Comparison of ENCODE assay signal across 9 mouse cellular contexts in the genomic region with DNA sequence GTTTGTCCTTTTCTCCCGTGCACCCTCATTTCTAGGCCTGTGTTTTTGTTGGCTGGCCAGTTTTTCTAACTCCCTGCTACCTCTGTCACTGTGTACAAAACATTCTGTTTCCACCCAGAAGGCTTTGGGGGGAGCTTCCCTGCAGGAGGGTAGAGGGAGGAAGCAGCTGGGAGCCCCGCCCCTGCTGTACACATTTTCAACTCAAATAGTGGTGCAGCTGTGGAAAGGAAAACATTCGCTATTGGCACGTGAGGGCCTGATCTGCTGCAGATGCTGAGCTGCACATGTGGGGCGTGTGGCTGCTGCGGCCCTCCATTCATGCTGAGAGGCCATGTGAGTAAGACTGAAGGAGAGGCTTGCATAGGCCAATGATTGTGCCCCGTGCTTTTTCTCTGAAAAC.
DNase-seq lines count a peak whose midpoint lies in the region; ATAC-seq and TF ChIP-seq lines count a peak whose summit lies in the region.
"Had no signal": no experiment of that assay in that cellular context is flagged by ENCODE, and none has a peak within 500 bp of the region (broad histone marks: within the 10 kb centered on the region; RNA-seq: fewer than 3 reads in every experiment).

No protein-coding gene starts in this region.

- WGBS in kidney, embryonic 14.5 days: 54% methylated on average over 7 of the region's 7 CpGs
- WGBS in kidney, adult 2 months: 52% methylated on average over 7 of the region's 7 CpGs
- whole genome bisulfite sequencing in forebrain, embryonic 16.5 days: 62% methylated on average over 7 of the region's 7 CpGs
- WGBS in hindbrain, embryonic 16.5 days: 61% methylated on average over 7 of the region's 7 CpGs
- 62% methylated on average over 7 of the region's 7 CpGs for WGBS in neural tube, embryonic 11.5 days

- no peak overlapping the region for H3K9ac ChIP-seq in kidney, embryonic 14.5 days (ENCODE audit: low read depth, low read length)
- no peak overlapping the region for H3K9ac ChIP-seq in forebrain, embryonic 16.5 days (replicated peaks; ENCODE audit: low read depth, low read length)
- H3K9ac ChIP-seq in hindbrain, embryonic 16.5 days (ENCODE audit: low read depth, low read length): no peak overlapping the region
- no peak overlapping the region for H3K9ac ChIP-seq in neural tube, embryonic 11.5 days (ENCODE audit: low read length)

- no peaks in the 10 kb centered on the region for H3K9me3 ChIP-seq in kidney, embryonic 14.5 days (ENCODE audit: control insufficient read depth, low read length)
- H3K9me3 ChIP-seq in forebrain, embryonic 16.5 days (ENCODE audit: control insufficient read depth, low read length): no peaks in the 10 kb centered on the region
- H3K9me3 ChIP-seq in hindbrain, embryonic 16.5 days (ENCODE audit: control insufficient read depth, low read length): no peaks in the 10 kb centered on the region
- no peaks in the 10 kb centered on the region for H3K9me3 ChIP-seq in neural tube, embryonic 11.5 days (ENCODE audit: control insufficient read depth, low read length)
- H3K9me3 ChIP-seq: G1E had no signal

- TF ChIP-seq CTCF in kidney, adult 2 months (conservative IDR thresholded peaks at IDR 0.05; ENCODE audit: insufficient read depth, insufficient read length, low read depth, low read length): no peak

- no peak overlapping the region for H3K27ac ChIP-seq in kidney, embryonic 14.5 days (ENCODE audit: low read depth, low read length)
- no peak overlapping the region for H3K27ac ChIP-seq in kidney, adult 2 months (ENCODE audit: insufficient read depth, low read depth, low read length)
- H3K27ac ChIP-seq in forebrain, embryonic 16.5 days (ENCODE audit: low read length): no peak overlapping the region
- no peak overlapping the region for H3K27ac ChIP-seq in hindbrain, embryonic 16.5 days (ENCODE audit: low read depth, low read length)
- H3K27ac ChIP-seq in neural tube, embryonic 11.5 days (ENCODE audit: low read depth, low read length): no peak overlapping the region

- H3K4me3 ChIP-seq in kidney, embryonic 14.5 days (ENCODE audit: low read length): no peak overlapping the region
- no peak overlapping the region for H3K4me3 ChIP-seq in kidney, adult 2 months (ENCODE audit: insufficient read depth, low read depth, low read length)
- H3K4me3 ChIP-seq in forebrain, embryonic 16.5 days (replicated peaks; ENCODE audit: low read length): no peak overlapping the region
- H3K4me3 ChIP-seq in hindbrain, embryonic 16.5 days (ENCODE audit: low read length): no peak overlapping the region
- H3K4me3 ChIP-seq in neural tube, embryonic 11.5 days (ENCODE audit: low read depth, low read length): no peak overlapping the region

- no peak for DNase-seq in kidney, adult 2 months
- peak; percentile 47 for DNase-seq in neural tube, embryonic 11.5 days (ENCODE audit: low spot score)
- DNase-seq in T-cell, adult 2 months (ENCODE audit: low spot score): no peak
- no peak for DNase-seq in retina, postnatal 1 day
- no peak for DNase-seq in ovary, postnatal 36 days (ENCODE audit: low spot score)

- ATAC-seq in kidney, embryonic 14.5 days (ENCODE audit: low FRiP score, low TSS enrichment): peak; percentile 73
- ATAC-seq in forebrain, embryonic 16.5 days: 0 out of 2 replicates have a peak, but pooled peaks have one; percentile 33
- peak; percentile 49; the same call in 1 of the 2 replicates for ATAC-seq in hindbrain, embryonic 16.5 days
- ATAC-seq in neural tube, embryonic 11.5 days (ENCODE audit: insufficient read depth, low FRiP score, low TSS enrichment): no peak

- H3K4me1 ChIP-seq in kidney, embryonic 14.5 days (ENCODE audit: control insufficient read depth, insufficient read depth, low read length): no peaks in the 10 kb centered on the region
- H3K4me1 ChIP-seq in kidney, adult 2 months (ENCODE audit: control insufficient read depth, insufficient read depth, low read length): no peaks in the 10 kb centered on the region
- H3K4me1 ChIP-seq in forebrain, embryonic 16.5 days (replicated peaks; ENCODE audit: control insufficient read depth, insufficient read depth, low read length): no peaks in the 10 kb centered on the region
- no peaks in the 10 kb centered on the region for H3K4me1 ChIP-seq in hindbrain, embryonic 16.5 days (ENCODE audit: control insufficient read depth, insufficient read depth, low read depth, low read length)
- no peaks in the 10 kb centered on the region for H3K4me1 ChIP-seq in neural tube, embryonic 11.5 days (ENCODE audit: control insufficient read depth, insufficient read depth, low read length)

- H3K4me2 ChIP-seq in kidney, embryonic 14.5 days (replicated peaks; ENCODE audit: low read depth, low read length): no peak overlapping the region
- no peak overlapping the region for H3K4me2 ChIP-seq in forebrain, embryonic 16.5 days (ENCODE audit: low read length)
- no peak overlapping the region for H3K4me2 ChIP-seq in hindbrain, embryonic 16.5 days (ENCODE audit: low read length)
- no peak overlapping the region for H3K4me2 ChIP-seq in neural tube, embryonic 11.5 days (ENCODE audit: low read depth)

- no peaks in the 10 kb centered on the region for H3K27me3 ChIP-seq in kidney, embryonic 14.5 days (ENCODE audit: control insufficient read depth, insufficient read depth, low read length)
- no peaks in the 10 kb centered on the region for H3K27me3 ChIP-seq in kidney, adult 2 months (replicated peaks; ENCODE audit: control insufficient read depth, insufficient read depth, low read length)
- no peaks in the 10 kb centered on the region for H3K27me3 ChIP-seq in forebrain, embryonic 16.5 days (replicated peaks; ENCODE audit: control insufficient read depth, insufficient read depth, low read length)
- H3K27me3 ChIP-seq in hindbrain, embryonic 16.5 days (replicated peaks; ENCODE audit: control insufficient read depth, insufficient read depth, low read length): no peaks in the 10 kb centered on the region
- H3K27me3 ChIP-seq in neural tube, embryonic 11.5 days (ENCODE audit: control insufficient read depth, insufficient read depth, low read length): no peaks in the 10 kb centered on the region

- no peak for TF ChIP-seq POLR2A in kidney, adult 2 months (IDR thresholded peaks at IDR 0.05; ENCODE audit: low read depth, low read length)

- H3K36me3 ChIP-seq in kidney, embryonic 14.5 days (ENCODE audit: control insufficient read depth, insufficient read depth, low read length): no peaks in the 10 kb centered on the region
- no peaks in the 10 kb centered on the region for H3K36me3 ChIP-seq in kidney, adult 2 months (ENCODE audit: control insufficient read depth, insufficient read depth, low read length)
- H3K36me3 ChIP-seq in forebrain, embryonic 16.5 days (ENCODE audit: control insufficient read depth, insufficient read depth): no peaks in the 10 kb centered on the region
- H3K36me3 ChIP-seq in hindbrain, embryonic 16.5 days (ENCODE audit: control insufficient read depth, insufficient read depth, low read length): no peaks in the 10 kb centered on the region
- H3K36me3 ChIP-seq in neural tube, embryonic 11.5 days (ENCODE audit: control insufficient read depth, insufficient read depth, low read length): no peaks in the 10 kb centered on the region
- H3K36me3 ChIP-seq: G1E had no signal
